Mouse (Mus musculus) thymus, adult 2 months (tissue): ENCODE data around the gene Slk.

Experiments
- CTCF ChIP-seq: fragments of 200-500 bp; IDR thresholded peaks from 2 replicates; pipeline ENCODE4 v1.5.1; 2012; ENCODE audit warnings: mild to moderate bottlenecking, control low read depth, low read length, moderate library complexity, borderline replicate concordance; ENCODE audit not compliant: control insufficient read depth, poor library complexity, insufficient read depth; ENCODE audit errors: extremely low read depth
- POLR2A ChIP-seq: fragments of 200-500 bp; IDR thresholded peaks from 2 replicates; pipeline ENCODE4 v1.6.1; 2012; ENCODE audit warnings: mild to moderate bottlenecking, low read length, control low read depth, moderate library complexity; ENCODE audit not compliant: control insufficient read depth, poor library complexity, insufficient read depth; ENCODE audit errors: extremely low read depth

DNA sequence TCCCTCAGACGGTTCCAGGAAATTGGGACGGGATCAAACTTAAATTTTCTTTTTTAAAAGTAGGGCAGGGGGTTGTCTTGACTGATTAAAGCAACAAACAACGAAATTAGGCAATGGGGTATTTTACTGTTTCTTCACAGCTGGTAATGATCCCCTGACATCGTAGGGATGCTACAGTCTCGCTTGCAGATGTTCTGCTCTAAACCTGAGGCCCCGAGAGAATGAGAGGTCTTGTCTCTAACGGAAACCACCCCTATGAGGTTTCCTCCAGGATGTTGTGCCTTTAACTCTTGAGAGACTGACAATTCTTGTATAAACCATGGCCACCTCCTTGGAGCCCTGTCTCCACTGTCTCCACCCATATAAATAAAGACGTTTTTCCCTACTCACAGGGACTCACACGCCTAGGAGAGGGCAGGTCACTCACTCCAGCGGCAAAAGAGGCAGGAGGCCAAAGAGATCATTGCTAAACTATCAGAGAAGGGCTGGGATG lies 42.1 kb upstream of the Slk start, which contains the start of gene Stn1:
- TF ChIP-seq CTCF (no peak), POLR2A (no peak)
